Mouse (Mus musculus) stomach, postnatal 0 days (tissue): ENCODE measurements around the gene Prkar1a. TPM values are rescaled to one million over a fixed set of nuclear protein-coding genes. Genes with fewer than 3 reads are reported as not detected.
A peak's percentile ranks its signal among the peaks of the same experiment; 100 is the strongest.

Experiments
- ATAC-seq: fragments of 200-750 bp; cut with Nextera tagmentation; 2 replicates; pipeline ENCODE4 v1.8.0; 2017; ENCODE audit not compliant: low FRiP score, low TSS enrichment
- DNase-seq: peaks from one replicate; pipeline ENCODE4 v3.0.0-alpha.2; 2016; ENCODE audit warnings: low spot score
- H3K27ac ChIP-seq: fragments of 300-500 bp; sonication (generic); replicated peaks from 2 replicates; pipeline ENCODE4 v1.5.1; 2014; ENCODE audit warnings: mild to moderate bottlenecking, control low read depth
- H3K27me3 ChIP-seq: fragments of 300-500 bp; sonication (generic); 2 replicates; pipeline ENCODE4 v1.6.1; 2014; ENCODE audit warnings: low read length; ENCODE audit not compliant: control insufficient read depth, insufficient read depth
- H3K36me3 ChIP-seq: fragments of 300-500 bp; sonication (generic); 2 replicates; pipeline ENCODE4 v1.6.1; 2014; ENCODE audit warnings: low read length, mixed read lengths; ENCODE audit not compliant: control insufficient read depth, insufficient read depth
- H3K4me1 ChIP-seq: fragments of 300-500 bp; sonication (generic); replicated peaks from 2 replicates; pipeline ENCODE4 v1.6.1; 2014; ENCODE audit warnings: antibody characterized with exemption; ENCODE audit not compliant: control insufficient read depth, insufficient read depth
- H3K4me2 ChIP-seq: fragments of 300-500 bp; sonication (generic); replicated peaks from 2 replicates; pipeline ENCODE4 v1.6.1; 2014; ENCODE audit warnings: low read depth, mild to moderate bottlenecking, control low read depth, moderate library complexity
- H3K4me3 ChIP-seq: fragments of 300-500 bp; sonication (generic); 2 replicates; pipeline ENCODE4 v1.5.1; 2014; ENCODE audit warnings: low read depth, low read length, control low read depth
- H3K9ac ChIP-seq: fragments of 300-500 bp; sonication (generic); 2 replicates; pipeline ENCODE4 v1.6.1; 2014; ENCODE audit warnings: mild to moderate bottlenecking, low read length, control low read depth, mixed read lengths
- H3K9me3 ChIP-seq: fragments of 300-500 bp; sonication (generic); 2 replicates; pipeline ENCODE4 v1.6.1; 2016; ENCODE audit warnings: low read length; ENCODE audit not compliant: control insufficient read depth
- CTCF ChIP-seq: IDR thresholded peaks from 2 replicates; pipeline ENCODE4 v1.5.1; 2016; ENCODE audit warnings: antibody characterized with exemption, low read depth, mild to moderate bottlenecking, moderate library complexity
- EP300 ChIP-seq: optimal IDR thresholded peaks from 2 replicates; pipeline ENCODE3; 2016; ENCODE audit warnings: antibody characterized with exemption
- WGBS: fragments of 180-500 bp; shearing (Covaris S2); extraction: QIAGEN DNeasy Blood & Tissue Kit; methylation state at CpG from one replicate; pipeline ENCODE4 v1.1.7; 2014; 5-methylcytosine and 5-hydroxymethylcytosine counted together
- polyA plus RNA-seq: library from polyadenylated mRNA; unstranded; fragments of >200 nt; fragmentation: Nextera tagmentation; extraction: Ambion mirVana; gene quantifications from 2 replicates; pipeline ENCODE4 v1.2.1, GENCODE M21; 2015

Prkar1a gene
- polyA plus RNA-seq, 1 experiment from 2014 or later, result 177 TPM

GRCm38 (mm10) chr11:109689539-109689938, 40.3 kb downstream of the Prkar1a start:
- ATAC-seq, result no peak

GRCm38 (mm10) chr11:109692737-109693136, 43.5 kb downstream of the Prkar1a start:
- no peak overlapping the region for H3K4me2 ChIP-seq
- TF ChIP-seq CTCF (no peak), EP300 (no peak)
- DNase-seq (no peak), ATAC-seq (no peak)
- no peak overlapping the region for H3K9ac ChIP-seq
- no peaks in the 10 kb centered on the region for H3K4me1 ChIP-seq
- no peak overlapping the region for H3K27ac ChIP-seq
- no peak overlapping the region for H3K4me3 ChIP-seq
- H3K27me3 ChIP-seq, result no peaks in the 10 kb centered on the region
- WGBS, result 37% methylated on average over 3 of the region's 3 CpGs
- no peaks in the 10 kb centered on the region for H3K9me3 ChIP-seq
- H3K36me3 ChIP-seq, result no peaks in the 10 kb centered on the region

More at GRCm38 (mm10) chr11:109689539-109689938, 40.3 kb downstream of the Prkar1a start:
- Histone ChIP-seq H3K9ac (no peak overlapping the region), H3K4me1 (no peaks in the 10 kb centered on the region), H3K27me3 (no peaks in the 10 kb centered on the region), H3K36me3 (no peaks in the 10 kb centered on the region), H3K9me3 (no peaks in the 10 kb centered on the region), H3K27ac (no peak overlapping the region), H3K4me3 (no peak overlapping the region), H3K4me2 (no peak overlapping the region)
- 83% methylated on average over 4 of the region's 4 CpGs for WGBS
- DNase-seq, result no peak
- TF ChIP-seq EP300 (no peak), CTCF (no peak)

GRCm38 (mm10) chr11:109696519-109696918, 47.3 kb downstream of the Prkar1a start:
- 86% methylated on average over 4 of the region's 4 CpGs for WGBS

GRCm38 (mm10) chr11:109697089-109697643, 48.0 kb downstream of the Prkar1a start:
- Histone ChIP-seq H3K9ac (no peak overlapping the region), H3K4me1 (no peaks in the 10 kb centered on the region), H3K36me3 (no peaks in the 10 kb centered on the region), H3K9me3 (no peaks in the 10 kb centered on the region), H3K27me3 (no peaks in the 10 kb centered on the region), H3K4me2 (no peak overlapping the region), H3K4me3 (no peak overlapping the region), H3K27ac (no peak overlapping the region)
- 69% methylated on average over 5 of the region's 5 CpGs for WGBS
- TF ChIP-seq EP300 (no peak), CTCF (no peak)
- no peak for DNase-seq
- ATAC-seq, result peak; percentile 70

More at GRCm38 (mm10) chr11:109696519-109696918, 47.3 kb downstream of the Prkar1a start:
- no peaks in the 10 kb centered on the region for H3K9me3 ChIP-seq
- H3K27me3 ChIP-seq, result no peaks in the 10 kb centered on the region
- no peak for ATAC-seq
- TF ChIP-seq CTCF, result no peak
- no peak for TF ChIP-seq EP300
- no peak overlapping the region for H3K4me2 ChIP-seq
- no peak overlapping the region for H3K9ac ChIP-seq
- no peak overlapping the region for H3K4me3 ChIP-seq
- H3K4me1 ChIP-seq, result no peaks in the 10 kb centered on the region
- no peaks in the 10 kb centered on the region for H3K36me3 ChIP-seq
- no peak for DNase-seq
- no peak overlapping the region for H3K27ac ChIP-seq

GRCm38 (mm10) chr11:109698740-109699139, 49.5 kb downstream of the Prkar1a start:
- ATAC-seq (peak; percentile 77), DNase-seq (no peak)
- H3K4me1 ChIP-seq, result no peaks in the 10 kb centered on the region
- H3K9me3 ChIP-seq, result no peaks in the 10 kb centered on the region
- H3K27ac ChIP-seq, result peak overlapping the region; percentile 45; the same call in 1 of the 2 replicates
- no peak overlapping the region for H3K4me3 ChIP-seq
- no peak overlapping the region for H3K9ac ChIP-seq
- WGBS, result 69% methylated on average over 10 of the region's 10 CpGs
- H3K36me3 ChIP-seq, result no peaks in the 10 kb centered on the region
- no peaks in the 10 kb centered on the region for H3K27me3 ChIP-seq
- H3K4me2 ChIP-seq, result no peak overlapping the region
- TF ChIP-seq EP300, result no peak
- TF ChIP-seq CTCF, result no peak

- no peaks in the 10 kb centered on the region for H3K9me3 ChIP-seq
- H3K27me3 ChIP-seq, result no peaks in the 10 kb centered on the region
- no peaks in the 10 kb centered on the region for H3K4me1 ChIP-seq
- WGBS, result 56% methylated on average over 2 of the region's 2 CpGs
- ATAC-seq (no peak), DNase-seq (no peak)
- H3K4me2 ChIP-seq, result no peak overlapping the region
- no peak overlapping the region for H3K27ac ChIP-seq
- H3K4me3 ChIP-seq, result no peak overlapping the region
- peak; percentile 28; the same call in 1 of the 2 replicates for TF ChIP-seq CTCF
- no peak for TF ChIP-seq EP300
- H3K36me3 ChIP-seq, result no peaks in the 10 kb centered on the region
- no peak overlapping the region for H3K9ac ChIP-seq
These were observed 50.6 kb downstream of the Prkar1a start for GRCm38 (mm10) chr11:109699784-109700183.
